Mouse (Mus musculus) yolk sac, embryonic 10.5 days (tissue): Measurements from ENCODE around the gene Amy2a3.
"Not testable (repeated sequence)": the region's sequence is repeated elsewhere in the genome, so short reads cannot be mapped to it uniquely, and the experiment has no call there.

Experiments
- DNase-seq: peaks from one replicate; pipeline ENCODE4 v3.0.0-alpha.2; 2017; ENCODE audit warnings: low spot score

The Amy2a3 gene

DNA sequence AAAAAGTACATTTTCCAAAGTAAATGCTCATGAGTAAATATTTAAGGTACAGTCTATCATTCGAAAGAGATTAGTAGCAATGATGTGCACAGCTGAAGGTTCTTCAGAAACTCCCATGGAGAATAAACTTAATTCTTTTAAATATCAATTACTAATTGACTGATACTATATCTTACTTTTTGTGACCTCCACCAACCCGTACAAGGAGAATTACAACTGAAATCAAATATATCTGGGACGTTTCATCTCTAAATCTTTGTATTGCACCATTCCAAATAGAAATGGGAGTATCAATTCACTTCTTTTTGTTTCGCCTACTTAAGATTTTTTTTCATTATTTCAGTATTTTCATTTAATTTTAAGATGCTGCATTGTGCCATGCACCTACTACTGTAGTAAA is at the start of gene Amy2a3:
Amy2a3 (minus strand) TSS at position 101 of the 400 bp plus-strand sequence.
- not testable (repeated sequence) for DNase-seq

- not testable (repeated sequence) for DNase-seq
These were observed 32.7 kb upstream of the Amy2a3 start, which contains the start of gene Amy2a2 for GRCm38 (mm10) chr3:113356558-113356957. TSS of gene Amy2a2 (minus strand) at chr3:113356658.

DNA sequence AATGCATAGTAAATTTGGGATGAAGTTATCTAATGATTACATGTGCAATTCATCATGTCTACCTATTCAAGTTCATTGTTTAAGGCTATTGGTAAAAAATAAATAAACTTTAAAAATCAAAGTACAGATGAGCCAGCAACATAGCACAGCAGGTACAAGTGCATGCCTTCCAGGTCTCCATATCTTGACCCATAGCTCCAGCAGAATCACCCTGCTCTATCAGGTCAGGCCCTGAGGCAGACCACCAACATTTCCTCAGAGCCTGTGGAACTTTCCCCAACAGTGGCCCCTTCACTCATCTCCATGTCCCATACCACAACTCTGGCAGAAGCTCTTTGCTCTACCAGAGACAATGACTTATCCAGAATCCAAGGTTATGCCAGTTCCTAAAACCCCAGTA is 21.6 kb upstream of the Amy2a3 start:
- DNase-seq, result not testable (repeated sequence)

- DNase-seq, result not testable (repeated sequence)
These were observed 10.9 kb downstream of the Amy2a3 start for GRCm38 (mm10) chr3:113312937-113313336.

DNA sequence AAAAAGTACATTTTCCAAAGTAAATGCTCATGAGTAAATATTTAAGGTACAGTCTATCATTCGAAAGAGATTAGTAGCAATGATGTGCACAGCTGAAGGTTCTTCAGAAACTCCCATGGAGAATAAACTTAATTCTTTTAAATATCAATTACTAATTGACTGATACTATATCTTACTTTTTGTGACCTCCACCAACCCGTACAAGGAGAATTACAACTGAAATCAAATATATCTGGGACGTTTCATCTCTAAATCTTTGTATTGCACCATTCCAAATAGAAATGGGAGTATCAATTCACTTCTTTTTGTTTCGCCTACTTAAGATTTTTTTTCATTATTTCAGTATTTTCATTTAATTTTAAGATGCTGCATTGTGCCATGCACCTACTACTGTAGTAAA is 32.5 kb downstream of the Amy2a3 start, which contains the start of gene Amy2a4:
Amy2a4 (minus strand) TSS at position 101 of the 400 bp plus-strand sequence.
- not testable (repeated sequence) for DNase-seq

GRCm38 (mm10) chr3:113280285-113280684 is 43.6 kb downstream of the Amy2a3 start:
- not testable (repeated sequence) for DNase-seq

DNA sequence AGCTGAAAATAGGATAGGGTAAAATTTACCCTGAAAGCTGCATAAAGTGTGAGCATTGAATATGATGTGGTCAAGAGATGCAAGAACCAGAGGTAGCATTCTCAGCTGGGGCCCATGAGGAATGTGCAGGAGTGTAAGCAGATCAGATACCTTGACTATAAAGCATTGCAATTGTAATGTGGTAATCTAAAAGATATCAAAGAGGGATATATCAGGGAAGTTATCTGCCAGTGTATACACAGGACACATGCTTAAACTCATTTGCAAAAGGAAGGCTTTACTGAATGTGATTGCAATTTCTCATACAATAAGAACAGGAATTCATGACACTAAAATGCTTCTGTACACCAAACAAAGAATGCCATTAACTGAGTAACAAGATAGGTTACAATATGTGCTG is 44.3 kb downstream of the Amy2a3 start:
- not testable (repeated sequence) for DNase-seq
